Mouse (Mus musculus): Measurements from ENCODE around the gene Ttc33. TPM values are rescaled to one million over a fixed set of nuclear protein-coding genes. Genes with fewer than 3 reads are reported as not detected.

Gene Ttc33
- polyA plus RNA-seq, 1 experiment from 2014 or later, result 55.0 TPM

- Histone ChIP-seq H3K27me3 (no peaks in the 10 kb centered on the region), H3K27ac (replicated peaks) (no peak overlapping the region)
Observed at GRCm38 (mm10) chr15:5152171-5152570, 33.2 kb upstream of the Ttc33 start.

GRCm38 (mm10) chr15:5154621-5155020 is 30.7 kb upstream of the Ttc33 start:
- no peak overlapping the region for H3K9ac ChIP-seq
- no peak for ATAC-seq (ENCODE audit: low read depth)
- 89% methylated on average over 9 of the region's 9 CpGs for WGBS

More at GRCm38 (mm10) chr15:5152171-5152570, 33.2 kb upstream of the Ttc33 start:
- WGBS, result 92% methylated on average over 6 of the region's 6 CpGs
- no peak overlapping the region for H3K4me2 ChIP-seq
- H3K4me1 ChIP-seq (replicated peaks), result peaks cover 29% of the 10 kb centered on the region
- H3K4me3 ChIP-seq, result no peak overlapping the region
- no peaks in the 10 kb centered on the region for H3K36me3 ChIP-seq
- no peaks in the 10 kb centered on the region for H3K9me3 ChIP-seq
- no peak for ATAC-seq (ENCODE audit: low read depth)
- H3K9ac ChIP-seq, result no peak overlapping the region

GRCm38 (mm10) chr15:5155093-5155492 is 30.2 kb upstream of the Ttc33 start:
- Histone ChIP-seq H3K36me3 (no peaks in the 10 kb centered on the region), H3K4me3 (no peak overlapping the region), H3K27ac (replicated peaks) (no peak overlapping the region), H3K4me2 (no peak overlapping the region), H3K4me1 (replicated peaks) (peaks cover 12% of the 10 kb centered on the region), H3K9me3 (no peaks in the 10 kb centered on the region), H3K27me3 (no peaks in the 10 kb centered on the region), H3K9ac (no peak overlapping the region)
- ATAC-seq (ENCODE audit: low read depth), result no peak
- 78% methylated on average over 5 of the region's 5 CpGs for WGBS

More at GRCm38 (mm10) chr15:5154621-5155020, 30.7 kb upstream of the Ttc33 start:
- H3K27ac ChIP-seq (replicated peaks), result no peak overlapping the region
- H3K27me3 ChIP-seq, result no peaks in the 10 kb centered on the region
- H3K9me3 ChIP-seq, result no peaks in the 10 kb centered on the region
- no peak overlapping the region for H3K4me2 ChIP-seq
- H3K4me1 ChIP-seq (replicated peaks), result peaks cover 13% of the 10 kb centered on the region
- no peaks in the 10 kb centered on the region for H3K36me3 ChIP-seq
- no peak overlapping the region for H3K4me3 ChIP-seq

DNA sequence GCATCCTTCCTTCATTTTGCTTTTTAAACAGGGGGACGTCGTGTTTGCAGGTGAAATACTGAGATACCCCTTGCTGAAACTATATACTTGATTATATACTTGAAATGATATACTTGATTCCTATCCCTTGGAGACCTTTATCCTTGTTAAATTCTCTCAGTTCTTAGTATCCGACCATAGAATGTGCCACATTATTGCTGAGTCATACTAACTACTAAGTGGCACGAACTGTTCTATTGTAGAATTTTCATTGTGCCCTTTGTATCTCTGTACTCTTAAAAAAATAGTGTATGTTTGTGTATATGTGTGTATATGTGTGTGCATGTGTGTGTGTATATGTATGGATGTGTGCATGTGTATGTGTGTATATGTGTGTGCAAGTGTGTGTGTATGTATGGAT is 29.0 kb upstream of the Ttc33 start:
- no peak for ATAC-seq (ENCODE audit: low read depth)
- WGBS, result 96% methylated on average over 4 of the region's 4 CpGs

DNA sequence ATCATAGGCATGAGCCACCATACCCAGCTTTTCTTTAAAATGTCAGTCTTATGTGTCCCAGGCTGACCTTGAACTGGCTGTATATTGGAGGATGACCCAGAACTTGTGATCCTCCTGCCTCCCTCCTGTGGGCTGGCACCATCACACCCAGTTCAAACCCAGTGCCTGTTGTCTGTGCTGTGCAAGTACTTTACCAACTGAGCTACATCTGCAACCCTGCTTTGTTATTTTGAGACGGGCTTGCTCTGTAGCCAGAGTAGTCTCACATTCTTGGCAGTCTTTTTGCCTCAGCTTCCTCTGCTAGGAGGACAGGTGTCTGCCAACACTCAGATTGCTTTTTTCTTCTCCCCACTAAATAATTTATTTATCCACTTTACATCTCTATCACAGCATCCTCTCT is 27.9 kb upstream of the Ttc33 start:
- Histone ChIP-seq H3K27ac (replicated peaks) (no peak overlapping the region), H3K9ac (no peak overlapping the region), H3K4me1 (replicated peaks) (peaks cover 12% of the 10 kb centered on the region), H3K27me3 (no peaks in the 10 kb centered on the region), H3K4me2 (no peak overlapping the region), H3K36me3 (peaks cover 5% of the 10 kb centered on the region), H3K4me3 (no peak overlapping the region), H3K9me3 (no peaks in the 10 kb centered on the region)
- 67% methylated on average over 1 of the region's 1 CpGs for WGBS
- ATAC-seq (ENCODE audit: low read depth), result no peak

More for the DNA sequence above, 29.0 kb upstream of the Ttc33 start:
- no peak overlapping the region for H3K27ac ChIP-seq (replicated peaks)
- H3K27me3 ChIP-seq, result no peaks in the 10 kb centered on the region
- H3K9me3 ChIP-seq, result no peaks in the 10 kb centered on the region
- no peak overlapping the region for H3K4me3 ChIP-seq
- H3K4me1 ChIP-seq (replicated peaks), result peaks cover 12% of the 10 kb centered on the region
- no peak overlapping the region for H3K4me2 ChIP-seq
- H3K9ac ChIP-seq, result no peak overlapping the region
- peaks cover 5% of the 10 kb centered on the region for H3K36me3 ChIP-seq

DNA sequence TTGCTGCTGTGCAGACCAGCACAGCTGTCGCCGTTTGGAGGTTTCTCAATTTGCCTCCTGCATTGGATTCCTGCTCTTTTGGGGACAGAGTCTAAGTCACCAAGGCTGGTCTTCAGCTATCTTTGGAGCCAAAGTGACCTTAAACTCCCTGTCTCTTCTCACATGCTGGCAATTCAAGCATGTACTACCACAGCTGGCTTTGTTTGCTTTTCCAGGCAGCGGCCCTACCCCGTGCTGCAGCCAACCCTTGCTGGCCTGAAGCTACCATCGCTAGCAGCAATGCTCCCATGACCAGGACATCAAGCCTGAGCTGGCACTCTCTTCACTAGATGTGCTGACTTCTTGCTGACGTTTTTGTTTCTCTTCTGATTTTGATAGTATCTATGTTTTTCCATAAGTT is 26.5 kb upstream of the Ttc33 start:
- Histone ChIP-seq H3K4me1 (replicated peaks) (peaks cover 12% of the 10 kb centered on the region), H3K4me2 (no peak overlapping the region), H3K27ac (replicated peaks) (no peak overlapping the region), H3K9me3 (no peaks in the 10 kb centered on the region), H3K36me3 (peaks cover 16% of the 10 kb centered on the region), H3K9ac (no peak overlapping the region), H3K4me3 (no peak overlapping the region), H3K27me3 (no peaks in the 10 kb centered on the region)
- WGBS, result 82% methylated on average over 6 of the region's 6 CpGs
- no peak for ATAC-seq (ENCODE audit: low read depth)

DNA sequence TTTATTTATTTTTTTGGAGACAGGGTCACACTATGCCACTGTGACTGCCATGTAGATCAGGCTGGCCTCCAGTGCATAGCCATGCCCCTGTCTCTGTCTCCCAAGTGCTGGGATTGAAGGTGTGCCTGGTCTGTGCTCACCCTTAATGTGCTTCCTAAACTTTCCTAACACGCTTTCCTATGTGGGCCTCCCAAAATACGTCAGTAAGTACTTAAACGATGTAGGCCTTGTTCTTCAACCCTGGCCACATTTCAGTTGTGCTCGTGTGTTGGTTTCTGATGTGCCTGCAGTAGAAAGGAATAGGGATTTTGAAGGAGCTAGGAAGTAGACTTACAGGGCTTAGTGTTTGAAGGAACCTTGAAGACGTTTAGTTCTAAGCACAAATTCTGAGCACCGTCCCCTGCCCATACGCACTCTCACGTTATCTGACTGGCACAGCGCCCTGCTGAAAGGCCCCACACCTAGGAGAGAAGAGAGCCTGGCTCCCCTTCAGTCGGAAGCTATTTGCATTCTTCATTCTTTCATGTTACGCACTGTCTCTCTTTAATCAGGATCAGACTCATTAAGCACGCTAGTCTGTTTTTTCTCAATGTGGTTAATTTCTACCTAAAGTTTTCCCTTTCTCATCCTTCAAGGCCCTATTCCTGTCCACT is 20.1 kb upstream of the Ttc33 start:
- no peaks in the 10 kb centered on the region for H3K4me1 ChIP-seq (replicated peaks)

DNA sequence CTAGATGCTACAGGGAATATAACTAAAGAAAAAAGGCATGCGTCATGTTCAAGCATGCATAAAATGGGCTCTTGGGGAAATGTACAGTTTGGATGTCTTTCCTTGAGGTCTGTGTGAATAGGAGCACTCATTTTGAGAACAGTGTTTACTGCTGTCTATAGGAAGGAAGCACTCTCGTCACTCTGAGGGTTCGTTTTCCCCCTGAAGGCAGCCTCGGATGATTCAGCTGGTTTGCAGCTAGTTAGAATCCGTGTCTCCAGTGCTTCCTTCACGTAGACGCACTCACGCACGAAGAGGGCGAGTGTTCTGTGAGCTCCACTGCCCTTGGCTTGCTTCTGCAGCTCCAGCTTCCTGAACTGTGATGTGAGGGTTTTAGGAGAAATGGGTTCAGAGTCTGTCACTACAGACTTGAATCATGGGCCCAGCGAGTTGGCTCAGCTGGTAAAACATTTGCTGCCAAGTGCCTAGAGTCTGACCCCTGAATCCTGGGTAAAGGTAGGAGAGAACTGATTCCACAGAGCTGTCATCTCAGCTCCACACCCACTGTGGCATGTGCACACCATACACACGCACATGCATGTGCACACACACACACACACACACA is 12.0 kb upstream of the Ttc33 start:
- no peaks in the 10 kb centered on the region for H3K9me3 ChIP-seq
- peaks cover 68% of the 10 kb centered on the region for H3K36me3 ChIP-seq

More for the DNA sequence above, 20.1 kb upstream of the Ttc33 start:
- no peak overlapping the region for H3K27ac ChIP-seq (replicated peaks)
- no peak for ATAC-seq (ENCODE audit: low read depth)
- H3K4me3 ChIP-seq, result no peak overlapping the region
- 85% methylated on average over 12 of the region's 12 CpGs for WGBS
- H3K4me2 ChIP-seq, result no peak overlapping the region
- no peaks in the 10 kb centered on the region for H3K9me3 ChIP-seq
- H3K9ac ChIP-seq, result no peak overlapping the region
- H3K36me3 ChIP-seq, result peaks cover 62% of the 10 kb centered on the region
- no peaks in the 10 kb centered on the region for H3K27me3 ChIP-seq

DNA sequence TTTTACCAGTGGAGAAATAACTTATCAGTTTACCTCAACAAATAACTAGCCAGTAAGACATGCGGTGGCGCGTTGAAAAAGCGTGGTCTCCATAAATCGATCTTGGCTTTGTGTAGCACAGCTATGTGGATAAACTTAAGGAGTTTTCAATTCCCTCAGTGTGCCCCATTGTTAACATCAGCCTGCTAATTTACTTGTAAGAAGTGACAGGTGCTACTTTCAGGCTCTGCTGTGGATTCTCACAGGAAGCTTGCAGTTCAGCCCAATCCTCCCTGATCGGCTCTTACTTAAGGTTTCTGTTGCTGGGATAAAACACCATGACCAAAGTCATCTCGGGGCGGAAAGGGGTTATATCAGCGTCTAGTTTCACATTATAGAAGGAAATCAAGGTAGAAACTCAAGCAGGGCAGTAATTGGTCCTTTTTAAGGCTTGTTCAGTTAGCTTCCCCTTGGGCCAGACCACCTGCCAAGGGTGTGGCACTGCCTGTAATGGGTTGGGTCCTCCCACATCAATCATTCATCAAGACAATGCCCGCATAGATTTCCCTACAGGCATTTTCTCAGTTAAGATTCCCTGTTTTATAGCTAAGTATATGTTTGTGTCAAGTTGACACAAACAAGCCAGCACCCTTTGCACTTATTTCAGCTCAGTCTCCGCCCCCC is 526 bp upstream of the Ttc33 start:
- Histone ChIP-seq H3K9ac (peak overlapping the region; percentile 87), H3K4me2 (peak overlapping the region; percentile 83), H3K27ac (replicated peaks) (peak overlapping the region; percentile 90), H3K4me3 (peak overlapping the region; percentile 90), H3K27me3 (no peaks in the 10 kb centered on the region), H3K36me3 (peaks cover 5% of the 10 kb centered on the region), H3K4me1 (replicated peaks) (peaks cover 31% of the 10 kb centered on the region), H3K9me3 (no peaks in the 10 kb centered on the region)
- WGBS, result 39% methylated on average over 11 of the region's 11 CpGs
- peak; percentile 60 for ATAC-seq (ENCODE audit: low read depth)

More for the DNA sequence above, 12.0 kb upstream of the Ttc33 start:
- Histone ChIP-seq H3K9ac (no peak overlapping the region), H3K4me1 (replicated peaks) (no peaks in the 10 kb centered on the region), H3K4me3 (no peak overlapping the region), H3K4me2 (no peak overlapping the region), H3K27ac (replicated peaks) (no peak overlapping the region), H3K27me3 (no peaks in the 10 kb centered on the region)
- no peak for ATAC-seq (ENCODE audit: low read depth)
- 89% methylated on average over 12 of the region's 12 CpGs for WGBS

GRCm38 (mm10) chr15:5186293-5186675 is 959 bp downstream of the Ttc33 start:
- H3K27ac ChIP-seq (replicated peaks), result peak overlapping the region; percentile 90
- H3K4me2 ChIP-seq, result peak overlapping the region; percentile 83
- H3K36me3 ChIP-seq, result peaks cover 17% of the 10 kb centered on the region
- WGBS, result 35% methylated on average over 10 of the region's 10 CpGs
- ATAC-seq (ENCODE audit: low read depth), result peak; percentile 2
- peaks cover 31% of the 10 kb centered on the region for H3K4me1 ChIP-seq (replicated peaks)
- H3K27me3 ChIP-seq, result no peaks in the 10 kb centered on the region
- peak overlapping the region; percentile 87 for H3K9ac ChIP-seq
- no peaks in the 10 kb centered on the region for H3K9me3 ChIP-seq
- peak overlapping the region; percentile 90 for H3K4me3 ChIP-seq

DNA sequence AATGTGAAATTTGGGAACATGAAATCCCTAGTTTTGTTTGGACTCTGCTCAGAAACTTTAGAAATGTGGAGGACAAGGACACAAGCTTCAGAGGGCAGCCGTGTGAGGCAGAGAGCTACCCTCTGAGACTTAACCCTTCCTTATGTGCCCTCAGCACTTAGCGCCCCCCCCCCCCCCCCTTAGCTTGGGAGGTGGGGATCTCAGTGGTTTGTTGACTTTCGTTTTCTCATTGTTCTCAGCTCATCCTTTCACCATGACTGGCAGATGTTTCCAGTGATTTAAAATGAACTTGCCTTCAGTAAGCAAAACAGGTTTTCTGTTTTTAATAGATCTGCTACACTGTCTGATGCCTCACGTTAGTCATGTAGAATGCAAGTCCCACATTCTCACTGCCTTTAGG is 1.8 kb downstream of the Ttc33 start:
- ATAC-seq (ENCODE audit: low read depth), result no peak
- Histone ChIP-seq H3K4me1 (replicated peaks) (peaks cover 31% of the 10 kb centered on the region), H3K27ac (replicated peaks) (no peak overlapping the region), H3K27me3 (no peaks in the 10 kb centered on the region), H3K4me3 (no peak overlapping the region), H3K36me3 (peaks cover 24% of the 10 kb centered on the region), H3K4me2 (peak overlapping the region; percentile 83; the same call in 1 of the 2 replicates), H3K9ac (no peak overlapping the region), H3K9me3 (no peaks in the 10 kb centered on the region)
- 61% methylated on average over 4 of the region's 4 CpGs for WGBS

DNA sequence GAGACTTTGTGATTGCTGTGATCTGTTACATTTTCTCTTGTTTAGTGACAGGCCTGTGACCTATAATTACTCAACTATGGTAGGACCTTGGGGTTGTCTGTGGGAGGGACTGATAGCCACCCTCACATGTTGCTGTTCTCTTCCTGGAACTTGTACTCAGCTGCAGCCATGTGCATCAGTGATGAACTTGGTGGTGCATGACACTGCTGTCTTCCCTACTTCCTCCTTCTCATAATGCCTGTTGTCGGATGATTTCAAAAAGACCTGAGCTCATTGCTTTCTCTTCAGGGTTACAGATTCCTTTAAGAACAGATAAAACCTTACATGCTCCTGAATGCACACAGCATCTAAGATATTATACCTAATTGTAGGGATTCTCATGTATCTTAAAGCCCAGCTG is 2.7 kb downstream of the Ttc33 start:
- Histone ChIP-seq H3K9ac (no peak overlapping the region), H3K9me3 (no peaks in the 10 kb centered on the region), H3K27me3 (no peaks in the 10 kb centered on the region), H3K36me3 (peaks cover 28% of the 10 kb centered on the region), H3K4me2 (no peak overlapping the region), H3K4me1 (replicated peaks) (peaks cover 31% of the 10 kb centered on the region), H3K4me3 (no peak overlapping the region), H3K27ac (replicated peaks) (no peak overlapping the region)
- 97% methylated on average over 1 of the region's 1 CpGs for WGBS
- no peak for ATAC-seq (ENCODE audit: low read depth)

All from neural tube, embryonic 13.5 days (tissue).